Mouse (Mus musculus) adrenal gland, postnatal 36 days (tissue): Measurements from ENCODE around the gene Lsm10. TPM values are rescaled to one million over a fixed set of nuclear protein-coding genes. Genes with fewer than 3 reads are reported as not detected.
"Not testable (repeated sequence)": the region's sequence is repeated elsewhere in the genome, so short reads cannot be mapped to it uniquely, and the experiment has no call there.

Experiments
- DNase-seq, 2 experiments: peaks; one replicate each; pipeline ENCODE4 v3.0.0; 2021; ENCODE audit warnings: mixed read lengths in 1 of 2
- total RNA-seq, 2 experiments: library from RNA; stranded (reverse); gene quantifications; 2 replicates each; pipeline ENCODE4 v1.2.3; 2021

The Lsm10 gene
- total RNA-seq, 2 experiments from 2014 or later = 21.8 to 40.1 TPM

DNA sequence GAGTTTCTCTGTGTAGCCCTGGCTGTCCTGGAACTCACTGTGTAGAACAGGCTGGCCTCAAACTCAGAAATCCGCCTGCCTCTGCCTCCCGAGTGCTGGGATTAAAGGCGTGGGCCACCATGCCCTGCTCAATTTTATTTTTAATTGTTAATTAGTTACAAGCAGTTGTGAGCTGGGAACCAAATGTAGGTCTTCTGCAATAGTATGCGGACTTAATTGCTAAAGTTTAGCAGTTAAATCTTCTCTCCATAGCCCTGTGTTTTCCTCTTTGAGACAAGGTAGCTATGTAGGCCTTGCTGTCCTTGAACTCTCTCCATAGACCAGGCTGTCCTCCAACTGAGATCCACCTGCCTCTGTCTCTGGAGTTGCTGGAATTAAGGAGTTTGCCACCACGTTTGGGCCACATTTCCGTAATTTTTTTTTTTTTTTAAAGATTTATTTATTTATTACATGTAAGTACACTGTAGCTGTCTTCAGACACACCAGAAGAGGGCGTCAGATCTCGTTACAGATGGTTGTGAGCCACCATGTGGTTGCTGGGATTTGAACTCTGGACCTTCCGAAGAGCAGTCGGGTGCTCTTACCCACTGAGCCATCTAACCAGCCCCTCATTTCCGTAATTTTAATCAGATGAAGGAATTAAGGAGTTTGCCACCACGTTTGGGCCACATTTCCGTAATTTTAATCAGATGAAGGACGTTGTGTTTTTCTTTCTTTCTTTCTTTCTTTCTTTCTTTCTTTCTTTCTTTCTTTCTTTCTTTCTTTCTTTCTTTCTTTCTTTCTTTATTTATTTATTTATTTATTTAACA lies 597 bp upstream of the Lsm10 start:
- not testable (repeated sequence) for DNase-seq

DNA sequence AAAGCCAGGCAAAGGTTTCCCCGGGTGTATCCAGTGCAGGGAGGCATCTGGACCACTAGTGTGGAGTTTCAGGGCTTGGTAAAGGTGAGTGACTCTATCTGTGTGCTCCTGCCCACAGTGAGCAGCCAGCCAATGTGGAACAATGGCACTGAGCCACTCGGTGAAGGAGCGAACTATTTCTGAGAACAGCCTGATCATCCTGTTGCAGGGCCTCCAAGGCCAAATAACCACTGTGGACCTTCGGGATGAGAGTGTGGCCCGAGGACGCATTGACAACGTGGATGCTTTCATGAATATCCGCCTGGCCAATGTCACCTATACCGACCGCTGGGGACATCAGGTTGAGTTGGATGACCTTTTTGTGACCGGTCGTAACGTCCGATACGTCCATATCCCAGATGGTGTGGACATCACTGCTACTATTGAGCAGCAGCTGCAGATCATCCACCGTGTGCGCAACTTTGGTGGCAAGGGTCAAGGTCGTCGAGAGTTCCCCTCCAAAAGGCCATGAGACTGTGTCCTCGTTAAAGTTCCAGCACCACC lies 1.4 kb downstream of the Lsm10 start:
- DNase-seq = peak in 1 of 2 experiments; percentile 52

DNA sequence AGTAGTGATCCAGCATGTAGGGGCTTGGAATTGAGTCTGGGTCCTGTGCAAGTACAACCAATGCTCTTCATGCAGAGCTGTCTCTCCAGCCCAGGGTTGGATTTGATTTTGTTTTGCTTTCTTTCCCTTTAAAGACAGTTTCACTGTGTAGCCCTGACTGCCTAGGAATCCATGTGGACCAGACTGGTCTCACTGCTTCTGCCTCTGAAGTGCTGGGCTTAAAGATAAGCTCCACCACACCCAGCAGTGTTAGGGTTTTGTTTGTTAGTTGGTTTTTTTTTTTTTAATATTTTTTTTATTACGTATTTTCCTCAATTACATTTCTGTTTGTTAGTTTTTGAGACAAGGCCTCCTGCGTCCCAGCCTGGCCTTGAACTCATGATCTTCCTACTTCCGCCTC lies 2.9 kb downstream of the Lsm10 start:
- DNase-seq = no peak

DNA sequence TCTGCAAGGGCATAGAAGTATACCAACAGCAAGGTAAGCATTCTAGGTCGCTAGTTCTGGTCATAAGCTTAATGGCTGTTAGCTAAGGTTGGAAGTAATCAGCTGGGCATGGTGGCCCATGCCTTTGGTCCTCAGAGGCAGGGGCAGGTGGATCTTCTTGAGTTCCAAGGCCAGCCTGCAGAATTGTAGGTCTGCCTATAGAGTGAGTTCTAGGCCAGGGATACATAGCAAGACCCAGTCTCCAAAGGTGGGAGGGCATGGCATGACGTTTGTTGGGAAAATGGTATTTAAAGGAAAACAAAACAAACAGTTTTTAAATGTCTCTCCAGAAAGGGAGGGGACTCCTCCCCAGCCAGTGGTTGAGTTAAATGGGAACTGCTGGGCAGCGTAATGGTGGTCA lies 4.3 kb downstream of the Lsm10 start:
- no peak for DNase-seq

DNA sequence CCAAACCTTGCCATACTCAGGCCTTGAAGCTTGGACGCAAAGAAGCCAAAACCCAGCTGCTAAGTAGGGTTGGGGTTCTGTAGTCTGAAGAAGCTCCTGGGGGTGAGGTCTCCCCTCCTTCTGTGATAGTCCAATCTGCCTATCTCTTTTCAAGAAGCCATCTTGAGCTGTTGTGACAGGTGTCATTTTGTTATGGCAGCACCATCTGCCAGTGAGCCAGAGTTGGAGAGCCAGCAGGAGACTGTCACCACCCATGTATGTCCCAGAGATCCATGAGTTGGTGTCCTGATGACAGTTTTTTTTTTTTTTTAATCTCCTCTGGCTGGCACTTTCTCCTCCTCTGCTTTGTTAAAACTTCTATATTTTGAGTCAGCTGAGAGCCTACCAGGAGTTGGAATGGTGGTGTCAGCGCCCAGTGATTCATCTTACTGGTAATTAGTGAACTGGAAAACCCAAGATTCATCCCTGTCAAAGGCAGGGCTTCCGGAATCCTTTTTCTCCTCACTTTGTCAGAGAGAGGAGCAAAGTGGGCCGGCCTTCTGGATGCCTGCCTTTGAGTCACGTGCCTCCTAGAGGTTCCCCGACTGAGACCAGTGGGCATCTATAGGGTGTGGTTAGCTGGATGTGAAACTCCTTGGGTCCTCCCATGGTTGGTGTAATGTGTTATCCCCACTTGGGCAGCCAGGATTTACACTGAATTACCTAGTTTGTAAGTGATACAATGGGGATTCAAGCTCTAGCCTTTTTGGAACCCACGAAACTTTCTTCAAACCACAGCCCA lies 5.8 kb downstream of the Lsm10 start:
- peak; percentile 42 to 54 for DNase-seq

DNA sequence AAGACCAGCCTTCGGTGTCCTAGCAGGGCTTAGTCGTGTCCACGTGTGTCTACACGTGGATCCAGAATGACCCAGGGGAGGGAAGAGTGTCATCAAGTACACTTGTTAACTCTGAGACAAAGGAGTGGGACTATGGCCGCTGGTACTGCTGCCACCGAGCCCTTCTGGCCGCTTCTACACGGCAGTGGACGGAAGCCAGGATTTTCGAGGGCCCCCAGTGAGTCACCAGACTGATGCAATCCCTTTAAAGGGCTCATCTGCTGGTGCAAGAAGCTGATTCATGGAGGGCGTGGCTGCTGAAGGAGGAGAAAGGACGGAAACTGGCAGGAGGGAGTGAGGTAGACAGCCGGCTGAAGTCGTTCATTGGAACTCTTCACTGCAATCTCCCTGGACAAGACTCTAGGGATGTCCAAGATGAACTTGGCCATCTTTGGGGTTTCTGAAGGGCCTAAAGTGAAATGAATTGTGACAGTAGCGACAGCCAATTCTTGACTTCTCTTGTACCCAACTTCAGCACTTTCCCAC lies 6.7 kb downstream of the Lsm10 start:
- DNase-seq = peak; percentile 96

DNA sequence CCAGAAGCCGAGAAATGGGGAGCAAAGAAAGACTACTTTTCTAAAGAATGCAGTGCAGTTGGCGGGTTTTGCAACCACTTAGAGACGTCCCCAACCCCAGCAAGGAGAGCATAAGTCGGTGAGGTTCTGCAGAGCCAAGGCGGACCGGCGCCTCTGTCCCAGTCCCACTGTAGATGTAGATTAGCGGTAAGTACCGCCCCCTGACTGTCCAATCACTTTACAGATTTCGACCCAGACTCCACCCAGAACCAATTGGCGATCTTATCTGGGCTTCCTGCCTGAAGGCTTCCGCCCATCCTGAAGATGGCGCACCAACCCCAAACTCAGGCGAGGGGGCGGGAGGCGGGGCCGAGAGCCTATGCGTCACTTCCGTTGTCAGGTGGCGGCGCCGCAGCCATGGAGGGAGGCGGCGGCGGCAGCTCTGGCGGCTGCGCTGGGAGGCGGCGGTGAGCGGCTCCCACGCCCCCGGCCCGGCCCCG lies 7.2 kb downstream of the Lsm10 start, which contains the start of gene Stk40:
Stk40 (plus strand) TSS at position 368 of the 479 bp plus-strand sequence.
- DNase-seq = peak; percentile 96

DNA sequence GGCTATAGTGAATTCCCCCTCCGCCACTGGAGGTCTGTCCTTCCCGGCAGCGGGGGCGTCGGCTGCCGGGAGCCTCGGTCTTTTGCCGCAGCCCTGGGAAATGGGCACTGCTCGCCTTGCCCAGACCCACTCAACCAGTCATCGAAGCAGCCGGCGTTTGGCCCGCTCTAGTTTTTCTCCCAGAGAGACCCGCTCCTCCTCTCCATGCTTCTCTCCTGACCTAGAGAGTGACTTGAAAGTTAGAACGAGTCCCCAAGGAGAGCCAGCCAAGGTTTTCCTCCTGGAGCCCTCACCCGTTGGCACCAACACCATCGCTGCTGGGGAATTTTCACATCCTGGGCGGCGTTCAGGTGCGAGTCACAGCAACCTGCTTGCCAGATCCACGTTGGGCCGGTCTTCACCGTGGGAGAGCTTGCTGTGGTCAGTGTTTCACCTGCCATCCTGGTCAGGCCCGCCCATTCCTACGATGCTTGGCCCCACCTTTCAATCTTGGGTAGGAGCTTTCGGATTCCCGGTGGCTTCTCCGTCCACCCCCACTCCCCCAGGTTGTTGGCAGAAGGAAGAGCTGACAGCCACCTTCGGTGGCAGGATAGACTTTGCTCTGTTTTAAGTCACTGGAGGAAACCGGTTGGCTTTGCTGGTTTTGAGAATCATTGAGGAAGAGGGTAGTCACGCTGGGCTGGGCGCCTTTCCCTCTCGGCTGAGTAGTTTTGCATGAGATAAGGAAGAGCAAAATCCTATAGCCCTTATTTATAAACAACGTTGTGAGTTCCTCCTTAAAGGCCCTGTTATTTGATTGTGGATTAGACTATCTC lies 8.0 kb downstream of the Lsm10 start:
- peak; percentile 41 to 42 for DNase-seq

DNA sequence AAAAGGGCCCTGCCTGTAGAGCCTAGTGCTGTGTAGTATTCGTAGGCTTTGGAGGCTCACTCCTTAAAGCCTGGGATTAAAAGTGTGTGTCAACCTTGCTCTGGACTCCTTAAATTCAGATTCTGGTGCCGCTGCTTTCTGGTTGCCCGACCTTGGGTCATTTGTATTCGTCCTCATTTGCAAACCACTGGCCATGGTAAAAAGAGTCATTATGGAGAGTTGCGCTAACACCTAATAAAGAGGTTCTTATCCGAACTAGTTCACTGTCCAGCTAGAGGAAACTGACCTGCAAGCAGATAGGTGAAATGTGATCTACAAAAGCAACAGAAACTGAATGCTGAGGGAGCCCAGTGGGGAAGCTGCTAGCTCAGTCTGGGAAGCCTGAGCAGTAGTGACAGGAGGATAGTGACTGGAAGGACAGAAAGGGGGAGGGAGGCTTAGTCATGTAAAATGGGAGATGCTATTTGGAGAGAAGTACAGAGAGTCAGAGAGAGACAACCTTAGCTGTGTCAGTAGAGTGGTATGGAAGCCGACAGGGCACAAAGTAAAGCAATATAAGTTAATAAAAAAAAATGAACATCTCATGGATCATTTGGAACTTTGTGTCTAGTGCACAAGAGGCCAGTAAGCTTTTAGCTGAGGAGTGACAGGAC lies 8.8 kb downstream of the Lsm10 start:
- peak in 1 of 2 experiments; percentile 31 for DNase-seq

DNA sequence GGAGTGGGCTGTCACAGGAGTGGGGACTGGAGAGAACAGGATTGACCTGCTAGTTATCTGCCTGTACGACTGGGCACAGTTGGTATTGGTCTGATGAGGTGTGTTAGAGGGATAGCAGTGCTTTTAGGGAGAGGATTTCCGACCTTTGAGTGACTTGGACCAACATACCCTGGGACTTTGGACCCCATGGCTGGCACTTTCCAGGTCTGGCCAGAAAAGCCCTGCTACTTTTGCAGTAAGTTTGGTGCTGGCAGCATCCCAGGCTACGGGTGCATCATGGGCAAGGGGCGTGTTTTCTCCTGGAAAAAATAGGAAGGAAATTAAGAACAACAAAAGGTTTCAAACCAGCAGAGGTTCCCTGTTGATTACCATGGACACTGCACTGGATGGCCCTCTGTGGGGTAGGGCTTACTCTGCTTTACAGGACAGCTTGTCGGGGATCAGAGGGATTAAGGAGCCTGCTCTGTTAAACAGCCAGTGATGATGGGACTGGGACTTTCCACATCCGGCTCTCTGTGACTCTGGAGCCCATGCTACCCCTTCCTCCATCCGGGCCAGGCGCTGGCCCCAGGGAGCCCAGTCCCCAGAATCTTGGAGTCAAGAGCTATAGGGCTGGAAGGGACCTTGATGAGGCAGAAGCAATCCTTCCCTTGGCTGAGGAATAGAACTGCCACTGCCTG lies 11.8 kb downstream of the Lsm10 start:
- peak; percentile 37 to 72 for DNase-seq

DNA sequence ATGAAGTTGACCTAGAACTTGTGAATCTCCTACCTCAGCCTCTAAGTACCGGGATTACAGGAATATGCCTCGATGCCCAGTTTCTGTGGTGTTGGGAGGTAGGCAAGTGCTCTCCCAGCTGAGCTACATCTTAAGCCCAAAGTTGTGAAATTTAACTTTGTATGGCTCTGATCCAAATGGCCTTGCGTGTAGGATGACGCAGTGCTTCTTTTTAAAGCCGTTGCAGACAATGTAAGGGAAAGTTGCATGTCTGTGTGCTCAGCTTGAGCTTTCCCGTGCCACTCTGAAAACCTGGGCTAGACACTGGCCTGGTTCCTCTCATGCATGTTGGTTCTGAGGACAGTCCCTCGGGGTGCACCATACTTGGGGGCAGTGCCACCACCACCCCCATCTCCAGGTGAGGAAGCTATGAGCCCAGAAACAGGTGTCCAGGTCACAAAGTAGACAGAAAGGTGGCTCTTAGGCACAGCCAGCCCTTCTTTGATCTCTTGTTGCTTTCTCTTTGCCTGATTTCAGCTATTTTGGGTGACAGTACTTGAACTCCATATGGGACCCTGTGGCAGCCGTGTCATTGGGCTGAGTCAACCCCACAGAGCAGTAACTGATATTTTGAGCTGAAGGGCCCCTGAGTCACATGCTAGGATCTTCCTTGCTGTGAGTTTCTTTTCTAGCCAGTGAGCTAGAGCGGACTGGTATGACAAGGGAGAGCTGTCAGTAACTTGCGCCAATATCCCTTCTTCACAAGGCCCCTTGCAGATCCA lies 13.4 kb downstream of the Lsm10 start:
- DNase-seq = peak; percentile 59 to 60

DNA sequence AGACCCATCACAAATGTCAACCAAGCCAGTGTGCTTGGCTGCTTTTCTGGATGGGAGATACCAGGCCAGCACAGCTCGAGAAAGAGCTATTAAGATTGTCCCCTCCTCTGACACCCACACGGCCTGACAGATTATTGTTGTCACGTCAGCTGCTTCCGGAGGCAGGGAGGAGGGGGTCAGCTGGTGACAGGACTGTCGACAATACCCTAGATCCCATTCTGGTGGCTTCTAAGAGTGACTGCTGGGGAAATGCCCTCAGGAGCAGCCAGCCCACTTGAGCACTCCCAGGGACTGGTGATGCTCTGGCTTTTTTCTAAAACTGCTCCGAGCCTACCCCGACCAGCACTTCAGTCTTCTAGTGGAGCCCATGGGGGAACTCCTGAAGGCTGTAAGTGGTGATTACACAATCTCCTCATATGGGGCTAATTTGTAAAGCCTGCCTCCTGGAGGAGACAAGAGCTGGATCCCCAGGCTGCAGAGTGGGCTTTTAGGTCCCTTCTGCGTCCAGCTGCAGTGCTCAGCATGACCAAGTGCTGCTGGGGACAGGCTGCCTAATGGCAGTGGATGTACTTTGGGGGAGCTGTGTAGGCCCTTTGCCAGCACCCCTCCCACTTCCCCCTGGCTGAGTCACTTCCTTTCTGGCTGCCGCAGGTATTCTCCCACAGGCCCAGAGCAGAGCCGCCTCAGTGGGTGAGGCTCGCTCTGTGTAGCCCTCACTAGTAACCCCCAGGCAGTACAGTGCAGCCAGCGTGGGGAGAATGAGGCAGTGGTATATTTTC lies 14.1 kb downstream of the Lsm10 start:
- DNase-seq = peak; percentile 87 to 91

DNA sequence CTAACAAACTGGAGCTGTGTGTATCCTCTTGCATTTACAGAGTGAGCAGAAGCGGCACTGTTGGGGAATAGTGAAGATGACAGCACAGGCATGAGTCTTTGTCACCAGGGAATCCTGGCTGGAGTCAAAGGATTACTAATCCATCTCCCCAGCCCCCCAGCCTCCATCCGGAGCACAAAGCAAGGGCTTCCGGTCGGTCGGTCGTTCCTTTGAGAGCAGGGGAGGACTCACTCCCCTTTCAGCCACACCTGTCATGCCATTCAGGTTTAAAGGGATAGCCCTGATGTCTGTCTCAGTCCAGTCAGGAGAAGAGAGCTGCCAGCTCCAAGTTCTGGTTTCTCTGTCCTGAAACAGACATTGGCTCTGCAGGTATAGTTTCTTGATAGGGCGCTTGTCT lies 14.7 kb downstream of the Lsm10 start:
- peak; percentile 55 to 71 for DNase-seq

DNA sequence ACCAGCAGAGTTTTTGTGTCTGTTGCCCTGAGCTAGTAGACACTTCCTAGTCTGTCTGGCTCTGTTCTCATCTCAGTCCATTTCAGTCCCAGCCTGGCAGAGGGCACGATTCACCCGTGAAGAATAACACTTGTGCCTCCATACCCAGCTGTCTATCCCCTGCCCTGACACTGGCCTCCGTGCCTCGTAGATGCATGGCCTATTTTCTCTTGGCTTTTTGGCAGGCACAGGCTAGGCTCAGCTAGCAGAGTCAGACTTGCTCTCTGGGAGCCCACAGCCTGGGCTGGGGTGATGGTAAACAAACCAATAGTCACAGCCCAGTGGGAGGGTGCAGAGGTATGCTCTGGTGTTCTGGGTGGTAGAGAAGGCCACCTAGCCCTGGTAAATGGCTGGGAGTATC lies 16.8 kb downstream of the Lsm10 start:
- DNase-seq = no peak

DNA sequence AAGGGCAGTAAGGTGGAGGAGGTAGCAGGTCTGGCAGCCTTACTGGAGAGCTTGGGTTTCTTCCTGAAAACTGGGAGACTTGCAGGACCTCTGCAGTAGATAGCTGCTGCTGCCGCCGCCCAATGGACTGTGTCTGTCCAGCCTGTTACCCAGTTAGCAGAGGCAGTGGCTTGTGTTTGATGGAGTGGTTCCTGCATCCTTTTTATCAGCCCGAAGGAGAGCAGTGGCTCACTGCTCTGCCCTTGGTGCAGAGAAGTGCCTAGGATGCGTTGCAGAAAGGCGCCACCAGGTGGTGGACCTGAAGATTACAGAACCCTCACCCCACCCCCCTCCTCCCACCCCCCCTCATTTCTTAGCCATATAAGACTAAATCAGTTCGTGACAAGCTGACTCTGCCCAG lies 17.5 kb downstream of the Lsm10 start:
- peak; percentile 71 to 84 for DNase-seq

DNA sequence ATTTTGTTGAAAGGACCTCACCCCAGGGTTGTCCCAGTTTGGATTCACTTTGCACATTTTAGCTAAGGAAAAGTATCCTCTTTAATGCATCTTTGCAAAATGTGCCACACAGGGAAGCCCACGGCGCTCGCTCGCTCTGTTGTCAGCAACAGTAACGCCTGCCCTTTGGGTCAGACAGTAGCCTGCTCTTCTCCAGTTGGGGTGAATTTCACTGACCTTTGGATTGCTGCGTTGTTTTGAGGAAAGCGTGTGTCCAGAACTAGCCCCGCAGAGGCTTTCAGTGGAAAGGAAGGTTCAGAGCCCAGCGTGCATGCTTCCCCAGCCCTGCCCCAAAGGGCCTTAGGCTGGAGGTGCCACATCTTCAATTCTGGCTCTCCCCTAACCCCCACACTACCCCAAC lies 19.0 kb downstream of the Lsm10 start:
- no peak for DNase-seq

DNA sequence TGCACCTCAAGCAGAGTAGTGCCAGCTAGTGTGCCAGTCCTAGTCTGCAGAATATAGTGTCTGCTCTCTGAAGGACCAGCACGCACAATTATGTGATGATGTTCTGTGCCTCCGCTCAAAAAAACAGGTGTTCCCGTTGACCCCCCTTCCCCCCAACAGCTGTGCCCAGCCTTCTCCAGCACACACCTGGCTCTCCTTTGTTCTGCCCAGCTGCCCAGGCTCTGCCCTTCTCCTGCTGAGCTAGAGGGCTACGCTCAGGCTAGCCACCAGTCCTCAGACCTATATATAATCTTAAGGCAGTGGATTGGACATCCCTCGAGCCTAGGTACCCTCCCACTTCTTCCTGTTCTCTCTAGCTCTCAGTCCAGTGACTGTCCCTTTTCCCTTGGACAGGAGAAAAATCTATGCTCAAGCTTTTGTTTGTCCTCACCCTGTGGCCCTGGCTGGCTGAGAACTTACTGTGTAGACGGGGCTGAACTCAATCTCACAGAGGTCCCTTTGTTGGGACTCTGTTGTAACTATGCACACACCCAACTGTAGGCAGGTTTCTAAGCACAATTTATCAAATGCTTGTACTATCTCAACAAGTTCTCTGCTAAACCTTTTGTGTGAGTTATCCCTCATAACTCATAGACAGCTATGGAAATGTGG lies 19.6 kb downstream of the Lsm10 start:
- no peak for DNase-seq

DNA sequence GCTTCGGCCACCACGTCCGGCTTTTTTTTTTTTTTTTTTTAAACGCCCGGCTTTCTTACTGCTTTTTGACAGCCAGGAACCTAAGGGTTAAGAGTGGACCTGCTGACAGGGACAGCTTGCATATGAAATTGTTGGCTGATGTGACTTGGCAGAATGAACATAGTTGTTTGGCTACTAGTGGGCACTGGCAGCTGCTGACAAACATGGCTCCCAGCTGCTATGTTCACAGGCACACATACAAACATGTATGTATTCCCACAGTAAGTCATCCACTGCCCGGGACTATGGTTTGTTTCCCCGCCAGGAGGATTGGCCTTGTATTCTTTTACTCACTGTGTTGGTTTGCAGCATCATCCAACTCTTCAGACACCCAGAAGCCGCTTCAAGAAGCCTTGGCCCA lies 20.7 kb downstream of the Lsm10 start:
- no peak for DNase-seq
